Mouse (Mus musculus) liver, postnatal 0 days (tissue): Measurements from ENCODE around the gene Copb1. TPM values are rescaled to one million over a fixed set of nuclear protein-coding genes. Genes with fewer than 3 reads are reported as not detected.
A peak's percentile ranks its signal among the peaks of the same experiment; 100 is the strongest.

Source experiments
- ATAC-seq: fragments of 200-750 bp; cut with Nextera tagmentation; 2 replicates; pipeline ENCODE4 v1.8.0; 2017; ENCODE audit warnings: mild to moderate bottlenecking, moderate library complexity
- DNase-seq: peaks from one replicate; pipeline ENCODE4 v3.0.0-alpha.2; 2016
- H3K27ac ChIP-seq: fragments of 300-500 bp; sonication (generic); 2 replicates; pipeline ENCODE4 v1.5.1; 2014; ENCODE audit warnings: antibody characterized with exemption, moderate library complexity, mild to moderate bottlenecking, low read depth
- H3K27me3 ChIP-seq: fragments of 300-500 bp; sonication (generic); 2 replicates; pipeline ENCODE4 v1.6.1; 2014; ENCODE audit warnings: low read length, control low read depth, mixed read lengths; ENCODE audit not compliant: insufficient read depth
- H3K36me3 ChIP-seq: fragments of 300-500 bp; sonication (generic); replicated peaks from 2 replicates; pipeline ENCODE4 v1.6.1; 2014; ENCODE audit warnings: mild to moderate bottlenecking, control low read depth, low read length, moderate library complexity, mixed read lengths; ENCODE audit not compliant: insufficient read depth
- H3K4me1 ChIP-seq: fragments of 300-500 bp; sonication (generic); 2 replicates; pipeline ENCODE4 v1.6.1; 2014; ENCODE audit warnings: antibody characterized with exemption, mild to moderate bottlenecking, control low read depth; ENCODE audit not compliant: insufficient read depth
- H3K4me2 ChIP-seq: fragments of 300-500 bp; sonication (generic); 2 replicates; pipeline ENCODE4 v1.6.1; 2014; ENCODE audit warnings: low read depth, mild to moderate bottlenecking, low read length, moderate library complexity, mixed read lengths
- H3K4me3 ChIP-seq: fragments of 300-500 bp; sonication (generic); 2 replicates; pipeline ENCODE4 v1.5.1; 2014; ENCODE audit warnings: low read depth, low read length
- H3K9ac ChIP-seq: fragments of 300-500 bp; sonication (generic); replicated peaks from 2 replicates; pipeline ENCODE4 v1.6.1; 2014; ENCODE audit warnings: mild to moderate bottlenecking, moderate library complexity
- H3K9me3 ChIP-seq: fragments of 300-500 bp; sonication (generic); 2 replicates; pipeline ENCODE4 v1.6.1; 2016; ENCODE audit warnings: mild to moderate bottlenecking, control low read depth, low read length, mixed read lengths
- CTCF ChIP-seq: sonication (generic); IDR thresholded peaks from 2 replicates; pipeline ENCODE4 v1.5.1; 2016; ENCODE audit warnings: antibody characterized with exemption, low read depth
- EP300 ChIP-seq: IDR thresholded peaks from 2 replicates; pipeline ENCODE4 v1.6.1; 2016; ENCODE audit warnings: antibody characterized with exemption, low read depth, mild to moderate bottlenecking
- WGBS: fragments of 180-500 bp; shearing (Covaris S2); extraction: QIAGEN DNeasy Blood & Tissue Kit; methylation state at CpG from one replicate; pipeline ENCODE4 v1.1.7; 2014; ENCODE audit not compliant: insufficient replicate concordance; 5-methylcytosine and 5-hydroxymethylcytosine counted together
- polyA plus RNA-seq: library from polyadenylated mRNA; unstranded; fragments of >200 nt; fragmentation: Nextera tagmentation; extraction: Ambion mirVana; gene quantifications from 2 replicates; pipeline ENCODE4 v1.2.1, GENCODE M21; 2015

Gene Copb1
- polyA plus RNA-seq, 1 experiment from 2014 or later: 51.4 TPM

DNA sequence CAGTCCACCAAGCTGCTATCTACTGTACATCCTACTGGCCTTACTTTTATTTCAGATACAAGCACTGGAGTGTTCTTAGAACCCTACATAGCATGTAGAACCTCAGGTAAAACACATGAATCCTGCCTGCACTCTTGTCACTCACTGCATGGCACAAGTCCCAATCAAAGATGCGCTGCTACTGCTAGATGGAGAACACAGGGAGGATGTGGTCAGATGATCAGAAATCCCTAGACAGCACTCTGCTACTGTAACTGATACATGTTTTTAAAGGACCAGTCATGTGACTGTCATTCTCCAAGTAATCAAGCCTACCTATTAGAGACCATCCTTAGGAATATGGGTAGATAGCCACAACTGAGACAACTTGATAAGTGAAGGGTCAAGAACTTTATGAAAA is 44.7 kb downstream of the Copb1 start:
- Histone ChIP-seq H3K9me3 (no peaks in the 10 kb centered on the region), H3K4me2 (no peak overlapping the region), H3K9ac (no peak overlapping the region), H3K4me3 (no peak overlapping the region), H3K36me3 (peaks cover 14% of the 10 kb centered on the region), H3K4me1 (no peaks in the 10 kb centered on the region), H3K27ac (no peak overlapping the region), H3K27me3 (no peaks in the 10 kb centered on the region)
- TF ChIP-seq EP300: no peak
- TF ChIP-seq CTCF: no peak
- 85% methylated on average over 1 of the region's 1 CpGs for WGBS
- DNase-seq (no peak), ATAC-seq (no peak)

DNA sequence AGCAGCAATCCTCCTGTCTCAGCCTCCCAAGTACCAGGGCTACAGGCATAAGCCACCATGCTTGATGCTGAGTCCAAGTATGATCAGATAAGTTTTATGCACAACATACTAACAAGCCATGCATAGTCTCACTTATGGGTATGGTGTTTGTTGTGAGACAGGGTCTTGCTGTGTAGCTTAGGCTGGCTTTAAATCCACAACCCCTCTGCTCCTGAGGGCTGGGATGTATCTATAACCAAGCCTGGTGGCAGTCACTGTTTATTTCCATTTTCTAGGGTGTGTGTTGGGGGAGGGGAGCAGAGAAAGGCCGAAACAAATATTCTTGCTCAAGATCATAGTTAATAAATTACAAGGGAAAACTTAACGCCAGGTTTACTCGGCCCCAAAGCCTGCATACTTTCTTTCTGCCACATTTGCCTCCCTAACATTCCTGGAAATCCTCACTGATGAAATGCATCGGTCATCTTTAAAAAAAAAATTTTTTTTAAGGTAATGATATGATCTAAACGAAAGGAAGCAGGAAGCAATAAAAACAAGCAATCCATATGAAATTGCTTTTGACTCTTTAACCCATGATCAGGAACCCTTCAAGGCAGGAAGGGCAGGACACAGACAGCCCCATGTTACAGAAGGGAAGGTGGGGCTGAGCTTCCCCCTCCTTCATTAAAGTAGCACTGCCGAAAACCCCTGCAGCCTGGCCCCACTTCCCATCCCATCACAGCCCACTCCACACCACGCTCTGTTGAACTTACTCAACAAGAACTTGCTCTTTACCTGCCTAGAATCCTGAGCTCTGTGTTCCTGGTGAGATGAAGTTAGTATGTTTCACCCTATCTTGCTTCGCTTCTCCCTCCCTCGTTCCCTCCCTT is 50.8 kb downstream of the Copb1 start:
- Histone ChIP-seq H3K27ac (peak overlapping the region; percentile 70), H3K36me3 (no peaks in the 10 kb centered on the region), H3K9me3 (no peaks in the 10 kb centered on the region), H3K9ac (no peak overlapping the region), H3K4me2 (peak overlapping the region; percentile 40; the same call in 1 of the 2 replicates), H3K27me3 (no peaks in the 10 kb centered on the region), H3K4me3 (no peak overlapping the region), H3K4me1 (peaks cover 20% of the 10 kb centered on the region)
- peak; percentile 66 for ATAC-seq
- 44% methylated on average over 9 of the region's 9 CpGs for WGBS
- peak; percentile 30 for DNase-seq
- TF ChIP-seq CTCF: no peak
- no peak for TF ChIP-seq EP300

DNA sequence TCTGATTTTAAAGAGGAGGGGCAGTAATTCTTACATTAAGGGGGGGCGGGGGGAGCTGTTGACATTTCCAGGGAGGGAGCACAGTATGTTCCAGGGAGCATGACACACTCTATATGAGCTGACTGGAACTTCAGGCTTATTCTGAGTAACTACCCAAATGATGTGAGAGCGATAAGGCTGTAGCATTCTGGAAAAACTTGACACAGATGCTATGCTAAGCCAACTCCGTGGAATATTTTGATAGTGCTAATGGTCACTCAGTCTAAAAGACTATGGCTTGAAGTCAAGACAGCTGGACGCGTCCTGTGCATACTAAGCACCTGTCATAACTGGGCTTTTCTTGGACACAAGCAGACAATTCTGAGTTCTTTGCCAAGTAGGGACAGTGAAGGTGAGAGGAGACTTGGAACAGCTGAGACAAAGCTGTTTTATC is 51.5 kb downstream of the Copb1 start:
- Histone ChIP-seq H3K9me3 (no peaks in the 10 kb centered on the region), H3K4me2 (no peak overlapping the region), H3K27me3 (no peaks in the 10 kb centered on the region), H3K4me1 (peaks cover 20% of the 10 kb centered on the region), H3K9ac (no peak overlapping the region), H3K36me3 (no peaks in the 10 kb centered on the region), H3K27ac (peak overlapping the region; percentile 70), H3K4me3 (no peak overlapping the region)
- 73% methylated on average over 5 of the region's 5 CpGs for WGBS
- DNase-seq (no peak), ATAC-seq (no peak)
- no peak for TF ChIP-seq CTCF
- no peak for TF ChIP-seq EP300

DNA sequence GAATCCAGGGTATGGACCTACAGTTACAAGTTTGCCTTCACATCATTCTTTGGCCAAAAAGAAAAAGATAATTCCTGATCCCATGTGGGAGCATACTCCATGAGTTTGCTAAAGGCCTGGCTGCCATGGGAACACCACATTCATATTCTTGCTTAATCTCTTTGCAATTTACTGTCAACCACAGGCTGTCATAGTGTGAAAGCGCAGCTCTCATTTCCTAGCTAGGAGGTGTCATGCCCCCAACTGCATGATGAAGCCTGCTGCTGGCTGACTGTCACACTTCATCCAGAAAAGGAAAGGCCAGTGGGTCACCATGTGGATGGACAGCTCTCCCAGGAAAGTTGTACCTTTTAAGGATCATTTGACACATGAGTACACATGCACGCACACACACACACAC is 53.9 kb downstream of the Copb1 start:
- Histone ChIP-seq H3K4me2 (no peak overlapping the region), H3K9ac (no peak overlapping the region), H3K27me3 (no peaks in the 10 kb centered on the region), H3K9me3 (no peaks in the 10 kb centered on the region), H3K4me3 (no peak overlapping the region), H3K36me3 (no peaks in the 10 kb centered on the region), H3K4me1 (peaks cover 20% of the 10 kb centered on the region), H3K27ac (no peak overlapping the region)
- no peak for TF ChIP-seq EP300
- TF ChIP-seq CTCF: no peak
- DNase-seq (no peak), ATAC-seq (no peak)
- 75% methylated on average over 2 of the region's 2 CpGs for WGBS

DNA sequence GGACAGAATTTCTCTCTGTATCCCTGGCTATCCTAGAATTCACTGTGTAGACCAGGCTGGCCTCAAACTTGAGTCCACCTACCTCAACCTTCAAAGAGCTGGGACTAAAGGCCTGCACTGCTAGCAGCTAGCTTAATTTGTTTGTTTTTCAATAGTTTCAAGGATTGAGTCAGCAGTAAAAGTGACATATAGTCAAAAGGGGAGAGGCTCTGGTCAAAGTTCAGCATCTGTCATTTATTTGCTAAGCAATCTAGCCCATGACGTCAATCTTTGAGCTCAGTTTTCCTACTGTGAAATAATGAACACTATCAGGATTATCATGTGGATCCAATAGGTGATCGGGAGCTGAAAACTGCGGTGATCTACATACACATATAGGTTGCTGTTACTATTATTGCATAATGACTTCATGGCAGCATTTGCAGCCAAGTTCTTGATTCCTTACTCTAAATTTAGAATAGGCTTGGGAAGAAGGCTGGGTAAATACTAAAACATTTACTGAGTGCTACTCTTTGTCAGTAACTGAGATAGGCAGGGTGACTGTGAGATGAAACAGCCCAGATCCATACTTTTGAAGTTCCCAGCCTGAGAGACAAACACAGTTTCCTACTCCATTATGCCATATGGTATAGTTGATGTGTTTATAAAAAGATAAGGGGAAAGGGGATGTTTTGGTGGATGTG is 54.9 kb downstream of the Copb1 start:
- no peak overlapping the region for H3K4me2 ChIP-seq
- H3K4me1 ChIP-seq: peaks cover 20% of the 10 kb centered on the region
- DNase-seq (no peak), ATAC-seq (peak; percentile 80)
- H3K27ac ChIP-seq: peak overlapping the region; percentile 51; the same call in 1 of the 2 replicates
- no peak overlapping the region for H3K9ac ChIP-seq
- H3K9me3 ChIP-seq: no peaks in the 10 kb centered on the region
- H3K4me3 ChIP-seq: no peak overlapping the region
- no peak for TF ChIP-seq CTCF
- TF ChIP-seq EP300: 0 out of 2 replicates have a peak, but pooled peaks have one; percentile 9
- WGBS: 68% methylated on average over 3 of the region's 3 CpGs
- H3K27me3 ChIP-seq: no peaks in the 10 kb centered on the region
- no peaks in the 10 kb centered on the region for H3K36me3 ChIP-seq

DNA sequence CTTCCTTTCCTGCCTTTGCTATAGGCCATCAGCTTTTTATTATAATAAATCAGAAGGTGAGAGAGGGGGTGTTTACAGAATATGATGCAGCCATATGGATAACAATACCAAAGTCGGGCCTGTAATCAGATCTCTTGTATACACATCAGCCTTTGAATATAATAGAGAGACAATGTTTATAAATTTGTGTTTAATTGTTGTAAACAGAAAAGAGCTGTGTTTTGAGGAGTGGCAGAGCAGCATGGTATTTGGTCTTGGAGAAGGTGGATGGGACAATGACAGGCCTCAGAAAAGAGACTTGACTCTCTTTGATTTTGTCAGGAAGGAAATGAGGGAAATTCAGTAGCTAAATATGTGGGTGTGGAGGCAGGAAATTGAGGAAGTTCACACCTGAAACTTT is 56.3 kb downstream of the Copb1 start:
- H3K36me3 ChIP-seq: no peaks in the 10 kb centered on the region
- H3K9ac ChIP-seq: no peak overlapping the region
- WGBS: 78% methylated on average over 1 of the region's 1 CpGs
- H3K27ac ChIP-seq: no peak overlapping the region
- ATAC-seq (no peak), DNase-seq (no peak)
- H3K9me3 ChIP-seq: no peaks in the 10 kb centered on the region
- TF ChIP-seq CTCF (no peak), EP300 (no peak)
- H3K27me3 ChIP-seq: no peaks in the 10 kb centered on the region
- no peak overlapping the region for H3K4me2 ChIP-seq
- no peak overlapping the region for H3K4me3 ChIP-seq
- peaks cover 11% of the 10 kb centered on the region for H3K4me1 ChIP-seq
